Mouse (Mus musculus): ENCODE results near the gene Igfbp4. TPM values are rescaled to one million over a fixed set of nuclear protein-coding genes. Genes with fewer than 3 reads are reported as not detected.

Igfbp4 gene
- polyA plus RNA-seq, 1 experiment from 2014 or later: 440 TPM

GRCm38 (mm10) chr11:99047120-99047519 lies 6.1 kb downstream of the Igfbp4 start:
- ATAC-seq (ENCODE audit: insufficient read depth, low FRiP score): peak; percentile 74
- H3K9ac ChIP-seq (ENCODE audit: low read length): peak overlapping the region; percentile 48
- peak overlapping the region; percentile 79 for H3K27ac ChIP-seq (ENCODE audit: low read length)
- H3K27me3 ChIP-seq (ENCODE audit: control insufficient read depth, insufficient read depth, low read length): no peaks in the 10 kb centered on the region
- peaks cover 17% of the 10 kb centered on the region; the same call in 1 of the 2 replicates for H3K36me3 ChIP-seq (ENCODE audit: control insufficient read depth, insufficient read depth, low read length)
- H3K4me2 ChIP-seq (ENCODE audit: low read depth, low read length): peak overlapping the region; percentile 3; the same call in 1 of the 2 replicates
- H3K4me1 ChIP-seq (ENCODE audit: control insufficient read depth, insufficient read depth, low read length): peaks cover 43% of the 10 kb centered on the region
- H3K4me3 ChIP-seq (replicated peaks; ENCODE audit: low read length): no peak overlapping the region
- H3K9me3 ChIP-seq (replicated peaks; ENCODE audit: control insufficient read depth, low read length): no peaks in the 10 kb centered on the region
- WGBS: 34% methylated on average over 5 of the region's 5 CpGs

- no peaks in the 10 kb centered on the region for H3K9me3 ChIP-seq (replicated peaks; ENCODE audit: control insufficient read depth, low read length)
- peaks cover 43% of the 10 kb centered on the region for H3K4me1 ChIP-seq (ENCODE audit: control insufficient read depth, insufficient read depth, low read length)
- no peak overlapping the region for H3K4me3 ChIP-seq (replicated peaks; ENCODE audit: low read length)
- 38% methylated on average over 2 of the region's 2 CpGs for WGBS
- H3K27ac ChIP-seq (ENCODE audit: low read length): peak overlapping the region; percentile 79
- H3K36me3 ChIP-seq (ENCODE audit: control insufficient read depth, insufficient read depth, low read length): peaks cover 18% of the 10 kb centered on the region; the same call in 1 of the 2 replicates
- peak; percentile 49; the same call in 1 of the 2 replicates for ATAC-seq (ENCODE audit: insufficient read depth, low FRiP score)
- H3K9ac ChIP-seq (ENCODE audit: low read length): peak overlapping the region; percentile 48
- H3K4me2 ChIP-seq (ENCODE audit: low read depth, low read length): peak overlapping the region; percentile 3; the same call in 1 of the 2 replicates
- no peaks in the 10 kb centered on the region for H3K27me3 ChIP-seq (ENCODE audit: control insufficient read depth, insufficient read depth, low read length)
Observed at GRCm38 (mm10) chr11:99047643-99048042, 6.6 kb downstream of the Igfbp4 start.

GRCm38 (mm10) chr11:99055143-99055542 lies 14.1 kb downstream of the Igfbp4 start:
- H3K4me1 ChIP-seq (ENCODE audit: control insufficient read depth, insufficient read depth, low read length): peaks cover 6% of the 10 kb centered on the region; the same call in 1 of the 2 replicates
- H3K27ac ChIP-seq (ENCODE audit: low read length): peak overlapping the region; percentile 82
- no peak for ATAC-seq (ENCODE audit: insufficient read depth, low FRiP score)
- H3K9me3 ChIP-seq (replicated peaks; ENCODE audit: control insufficient read depth, low read length): 0 out of 2 replicates have a peak, but pooled peaks cover 4% of the 10 kb centered on the region
- H3K4me2 ChIP-seq (ENCODE audit: low read depth, low read length): no peak overlapping the region
- H3K9ac ChIP-seq (ENCODE audit: low read length): no peak overlapping the region
- H3K27me3 ChIP-seq (ENCODE audit: control insufficient read depth, insufficient read depth, low read length): no peaks in the 10 kb centered on the region
- H3K36me3 ChIP-seq (ENCODE audit: control insufficient read depth, insufficient read depth, low read length): 0 out of 2 replicates have a peak, but pooled peaks cover 10% of the 10 kb centered on the region
- WGBS: 44% methylated on average over 4 of the region's 4 CpGs
- H3K4me3 ChIP-seq (replicated peaks; ENCODE audit: low read length): no peak overlapping the region

- H3K4me3 ChIP-seq (replicated peaks; ENCODE audit: low read length): no peak overlapping the region
- H3K9ac ChIP-seq (ENCODE audit: low read length): no peak overlapping the region
- peak overlapping the region; percentile 82 for H3K27ac ChIP-seq (ENCODE audit: low read length)
- H3K36me3 ChIP-seq (ENCODE audit: control insufficient read depth, insufficient read depth, low read length): 0 out of 2 replicates have a peak, but pooled peaks cover 10% of the 10 kb centered on the region
- ATAC-seq (ENCODE audit: insufficient read depth, low FRiP score): peak; percentile 75
- 0 out of 2 replicates have a peak, but pooled peaks cover 4% of the 10 kb centered on the region for H3K9me3 ChIP-seq (replicated peaks; ENCODE audit: control insufficient read depth, low read length)
- H3K4me2 ChIP-seq (ENCODE audit: low read depth, low read length): no peak overlapping the region
- 18% methylated on average over 8 of the region's 8 CpGs for WGBS
- peaks cover 10% of the 10 kb centered on the region; the same call in 1 of the 2 replicates for H3K4me1 ChIP-seq (ENCODE audit: control insufficient read depth, insufficient read depth, low read length)
- no peaks in the 10 kb centered on the region for H3K27me3 ChIP-seq (ENCODE audit: control insufficient read depth, insufficient read depth, low read length)
Observed at GRCm38 (mm10) chr11:99055571-99056452, 14.8 kb downstream of the Igfbp4 start.

- peaks cover 7% of the 10 kb centered on the region; the same call in 1 of the 2 replicates for H3K4me1 ChIP-seq (ENCODE audit: control insufficient read depth, insufficient read depth, low read length)
- no peak overlapping the region for H3K9ac ChIP-seq (ENCODE audit: low read length)
- WGBS: 61% methylated on average over 3 of the region's 3 CpGs
- 0 out of 2 replicates have a peak, but pooled peaks cover 4% of the 10 kb centered on the region for H3K9me3 ChIP-seq (replicated peaks; ENCODE audit: control insufficient read depth, low read length)
- H3K4me3 ChIP-seq (replicated peaks; ENCODE audit: low read length): no peak overlapping the region
- peak overlapping the region; percentile 60 for H3K27ac ChIP-seq (ENCODE audit: low read length)
- no peak for ATAC-seq (ENCODE audit: insufficient read depth, low FRiP score)
- H3K4me2 ChIP-seq (ENCODE audit: low read depth, low read length): no peak overlapping the region
- no peaks in the 10 kb centered on the region for H3K36me3 ChIP-seq (ENCODE audit: control insufficient read depth, insufficient read depth, low read length)
- no peaks in the 10 kb centered on the region for H3K27me3 ChIP-seq (ENCODE audit: control insufficient read depth, insufficient read depth, low read length)
Observed at GRCm38 (mm10) chr11:99060435-99060834, 19.4 kb downstream of the Igfbp4 start.

DNA sequence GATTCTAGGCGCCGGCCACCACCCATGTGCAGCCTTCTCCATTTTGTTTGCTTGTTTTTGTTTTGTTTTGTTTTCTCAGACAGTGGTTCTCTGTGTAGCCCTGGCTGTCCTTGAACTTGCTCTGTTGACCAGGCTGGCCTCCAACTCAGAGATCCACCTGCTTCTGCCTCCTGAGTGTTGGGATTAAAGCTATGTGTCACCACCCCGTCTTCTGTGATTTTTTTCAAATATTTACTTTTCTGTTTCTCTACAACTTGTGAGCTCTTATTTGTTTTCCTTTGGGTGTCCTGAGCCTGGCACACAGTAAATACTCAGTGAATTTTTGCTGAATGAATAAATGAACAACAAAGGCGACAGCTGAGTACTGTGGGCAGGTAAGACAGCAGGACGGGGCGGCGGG lies 21.6 kb downstream of the Igfbp4 start:
- 78% methylated on average over 7 of the region's 7 CpGs for WGBS

DNA sequence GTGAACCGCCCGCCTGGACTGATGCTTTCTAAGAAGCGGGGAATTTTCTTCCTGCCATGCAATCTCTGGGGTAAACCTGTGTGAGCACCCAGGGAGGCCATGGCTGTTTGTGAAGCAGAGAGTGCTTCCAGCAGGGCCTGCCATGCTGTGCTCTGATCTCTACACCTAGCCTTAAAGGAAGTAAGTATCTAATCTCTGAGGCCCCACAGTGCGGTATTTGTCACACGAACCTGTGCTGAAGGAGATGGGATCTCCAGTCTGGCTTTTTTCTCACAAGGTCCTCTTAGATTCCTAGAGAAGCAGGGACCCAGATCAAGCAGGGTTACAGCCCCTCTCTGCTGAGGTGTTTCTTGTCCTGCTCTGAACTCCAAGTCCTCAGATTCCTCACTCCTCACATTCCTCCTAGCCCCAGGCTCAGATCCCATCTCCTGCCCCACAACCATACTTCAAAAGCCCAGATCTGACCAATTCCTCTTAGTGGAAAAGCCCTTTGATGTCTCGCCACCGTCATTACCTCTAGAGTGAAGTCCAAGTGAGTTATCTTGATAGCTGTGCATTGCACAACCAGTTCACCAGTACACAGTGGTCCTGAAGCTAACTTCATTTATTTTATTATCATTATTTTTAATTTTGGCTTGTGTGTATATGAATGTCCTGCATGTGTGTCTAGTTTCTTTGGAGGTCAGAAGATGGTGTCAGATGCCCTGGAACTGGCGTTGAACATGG lies 22.5 kb downstream of the Igfbp4 start:
- H3K4me2 ChIP-seq (ENCODE audit: low read depth, low read length): no peak overlapping the region
- H3K4me3 ChIP-seq (replicated peaks; ENCODE audit: low read length): no peak overlapping the region
- 0 out of 2 replicates have a peak overlapping the region, but pooled peaks have one; percentile 27 for H3K9ac ChIP-seq (ENCODE audit: low read length)
- H3K9me3 ChIP-seq (replicated peaks; ENCODE audit: control insufficient read depth, low read length): 0 out of 2 replicates have a peak, but pooled peaks cover 4% of the 10 kb centered on the region
- H3K36me3 ChIP-seq (ENCODE audit: control insufficient read depth, insufficient read depth, low read length): no peaks in the 10 kb centered on the region
- H3K4me1 ChIP-seq (ENCODE audit: control insufficient read depth, insufficient read depth, low read length): peaks cover 10% of the 10 kb centered on the region
- no peak for ATAC-seq (ENCODE audit: insufficient read depth, low FRiP score)
- H3K27ac ChIP-seq (ENCODE audit: low read length): no peak overlapping the region
- 52% methylated on average over 8 of the region's 8 CpGs for WGBS
- no peaks in the 10 kb centered on the region for H3K27me3 ChIP-seq (ENCODE audit: control insufficient read depth, insufficient read depth, low read length)

More for the DNA sequence above, 21.6 kb downstream of the Igfbp4 start:
- no peak for ATAC-seq (ENCODE audit: insufficient read depth, low FRiP score)
- Histone ChIP-seq H3K9ac (ENCODE audit: low read length) (no peak overlapping the region), H3K27ac (ENCODE audit: low read length) (no peak overlapping the region), H3K4me1 (ENCODE audit: control insufficient read depth, insufficient read depth, low read length) (peaks cover 10% of the 10 kb centered on the region), H3K4me3 (replicated peaks; ENCODE audit: low read length) (no peak overlapping the region), H3K9me3 (replicated peaks; ENCODE audit: control insufficient read depth, low read length) (0 out of 2 replicates have a peak, but pooled peaks cover 4% of the 10 kb centered on the region), H3K4me2 (ENCODE audit: low read depth, low read length) (no peak overlapping the region), H3K36me3 (ENCODE audit: control insufficient read depth, insufficient read depth, low read length) (no peaks in the 10 kb centered on the region), H3K27me3 (ENCODE audit: control insufficient read depth, insufficient read depth, low read length) (no peaks in the 10 kb centered on the region)

- H3K27ac ChIP-seq (ENCODE audit: low read length): peak overlapping the region; percentile 39; the same call in 1 of the 2 replicates
- H3K4me1 ChIP-seq (ENCODE audit: control insufficient read depth, insufficient read depth, low read length): peaks cover 7% of the 10 kb centered on the region
- no peak for ATAC-seq (ENCODE audit: insufficient read depth, low FRiP score)
- no peaks in the 10 kb centered on the region for H3K27me3 ChIP-seq (ENCODE audit: control insufficient read depth, insufficient read depth, low read length)
- H3K9me3 ChIP-seq (replicated peaks; ENCODE audit: control insufficient read depth, low read length): no peaks in the 10 kb centered on the region
- WGBS: 73% methylated on average over 3 of the region's 3 CpGs
- no peaks in the 10 kb centered on the region for H3K36me3 ChIP-seq (ENCODE audit: control insufficient read depth, insufficient read depth, low read length)
- no peak overlapping the region for H3K4me2 ChIP-seq (ENCODE audit: low read depth, low read length)
- H3K4me3 ChIP-seq (replicated peaks; ENCODE audit: low read length): no peak overlapping the region
- no peak overlapping the region for H3K9ac ChIP-seq (ENCODE audit: low read length)
Observed at GRCm38 (mm10) chr11:99065353-99065752, 24.3 kb downstream of the Igfbp4 start.

Data from stomach, embryonic 16.5 days (tissue).